Mouse (Mus musculus): ENCODE data around the gene Clasp1.

DNA sequence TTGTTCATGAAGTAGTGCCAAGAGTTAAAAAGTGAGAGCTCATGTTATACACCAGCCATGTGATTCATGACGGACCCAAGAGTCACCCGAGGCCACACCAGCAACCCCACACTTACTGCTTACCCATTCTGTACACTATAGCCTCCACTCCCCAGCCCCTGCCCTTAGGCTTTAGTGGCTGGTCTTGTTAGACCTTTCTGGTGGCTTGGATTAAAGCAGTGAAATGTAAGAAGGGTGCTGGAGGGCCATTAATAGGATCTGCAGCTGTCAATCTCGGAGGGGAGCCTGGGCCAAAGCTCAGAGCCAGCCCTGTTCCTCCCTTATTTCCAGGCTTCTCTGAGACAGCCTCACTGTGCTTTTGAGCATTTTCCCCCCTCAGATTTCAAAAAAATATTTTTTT lies 56.1 kb downstream of the Clasp1 start:
- TF ChIP-seq CTCF (IDR thresholded peaks at IDR 0.05; ENCODE audit: low read depth) (no peak), EP300 (IDR thresholded peaks at IDR 0.05; ENCODE audit: low read depth) (no peak)

Data from heart, postnatal 0 days (tissue).